Mouse (Mus musculus) neutrophil, adult 5-6 weeks (primary cell): ENCODE results near the gene Lmntd1. TPM values are rescaled to one million over a fixed set of nuclear protein-coding genes. Genes with fewer than 3 reads are reported as not detected.

Experiments used
- ATAC-seq: fragments of 151-379, 151-347 bp; 2 replicates; pipeline ENCODE4 v1.8.0; 2017; ENCODE audit warnings: mild to moderate bottlenecking, moderate TSS enrichment; ENCODE audit not compliant: insufficient number of reproducible peaks, poor library complexity, low FRiP score, severe bottlenecking; ENCODE audit errors: extremely low read depth
- total RNA-seq: library from RNA; stranded (forward); fragments of 200-1000 nt; gene quantifications from 2 replicates; pipeline ENCODE4 v1.2.3, GENCODE M21; 2017

Lmntd1 gene
- 0.35 TPM in 1 of 2 replicates, not detected in the other for total RNA-seq

GRCm38 (mm10) chr6:145614219-145614618 lies at the start of gene Lmntd1:
Lmntd1 (minus strand) TSS chr6:145614319.
- no peak for ATAC-seq

DNA sequence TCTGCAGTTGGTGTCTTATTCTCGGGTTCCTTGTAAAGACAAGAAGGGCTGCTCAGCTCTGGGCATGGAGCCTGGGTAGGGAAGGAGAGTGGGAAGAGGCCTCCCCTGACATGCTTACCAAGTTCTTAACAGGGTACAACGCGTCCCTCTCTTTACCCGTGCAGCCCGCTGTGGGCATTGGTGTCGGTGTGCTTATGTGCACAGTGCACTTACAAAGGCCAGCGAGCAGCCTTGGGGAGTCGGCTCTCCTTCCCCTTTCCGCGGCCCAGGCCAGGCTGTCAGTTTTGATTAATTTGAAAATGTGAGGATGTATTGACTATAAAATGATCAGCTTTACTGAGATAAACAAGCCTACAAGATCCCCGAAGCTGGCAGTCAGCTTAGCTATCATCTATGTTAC lies 46.8 kb upstream of the Lmntd1 start:
- no peak for ATAC-seq

GRCm38 (mm10) chr6:145659116-145659515 lies 45.0 kb upstream of the Lmntd1 start:
- ATAC-seq = no peak

- ATAC-seq = no peak
These were observed 42.8 kb upstream of the Lmntd1 start for GRCm38 (mm10) chr6:145656740-145657591.

DNA sequence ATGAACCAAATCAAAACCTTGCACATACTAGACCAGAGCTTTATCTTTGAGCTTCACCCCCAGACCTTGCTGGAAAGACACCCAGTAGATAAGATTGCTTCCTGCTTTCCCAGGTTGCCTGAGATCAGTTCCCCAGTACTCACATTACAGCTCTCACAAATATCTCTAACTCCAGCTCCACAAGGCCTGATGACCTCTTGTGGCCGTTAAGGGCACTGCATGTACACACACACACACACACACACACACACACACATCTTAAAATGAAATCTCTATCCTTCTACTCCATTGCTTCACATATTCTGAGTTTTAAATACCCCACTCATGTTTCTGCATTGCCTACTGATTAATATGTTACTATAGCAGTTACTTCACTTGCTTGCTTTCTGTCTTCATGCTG lies 41.6 kb upstream of the Lmntd1 start:
- ATAC-seq = no peak

DNA sequence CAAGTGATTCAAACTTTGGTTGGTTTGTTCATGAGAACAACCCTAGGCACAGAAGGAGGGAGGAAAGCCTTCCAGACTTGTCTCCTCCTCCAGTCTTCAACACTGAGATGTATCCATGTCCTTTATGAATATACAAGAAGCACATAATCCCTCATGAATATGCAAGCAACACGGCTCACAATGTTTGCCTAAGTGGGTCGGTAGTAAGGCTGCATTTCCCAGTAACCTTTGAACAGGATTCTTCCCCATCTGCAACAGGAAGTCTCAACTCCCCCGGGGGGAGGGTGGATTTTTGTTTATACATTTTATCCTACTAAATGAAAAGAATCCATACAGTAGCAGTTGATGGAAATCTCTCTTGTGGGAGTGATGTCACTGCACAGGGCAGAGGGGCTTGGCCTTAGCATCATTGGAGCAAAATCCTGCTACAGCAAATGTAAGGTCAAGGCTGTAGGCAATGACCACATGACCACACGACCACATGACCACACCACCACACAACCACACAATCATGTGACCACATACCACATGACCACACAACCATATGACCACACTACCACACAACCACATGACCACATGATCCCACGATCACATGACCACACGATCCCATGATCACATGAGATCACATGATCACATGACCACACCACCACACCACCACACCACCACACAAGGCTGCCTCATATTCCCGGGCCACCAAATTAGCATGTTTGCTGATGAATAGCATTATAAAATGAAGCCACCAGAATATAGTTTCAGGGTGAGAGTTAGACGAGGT lies 40.1 kb upstream of the Lmntd1 start:
- ATAC-seq = no peak

DNA sequence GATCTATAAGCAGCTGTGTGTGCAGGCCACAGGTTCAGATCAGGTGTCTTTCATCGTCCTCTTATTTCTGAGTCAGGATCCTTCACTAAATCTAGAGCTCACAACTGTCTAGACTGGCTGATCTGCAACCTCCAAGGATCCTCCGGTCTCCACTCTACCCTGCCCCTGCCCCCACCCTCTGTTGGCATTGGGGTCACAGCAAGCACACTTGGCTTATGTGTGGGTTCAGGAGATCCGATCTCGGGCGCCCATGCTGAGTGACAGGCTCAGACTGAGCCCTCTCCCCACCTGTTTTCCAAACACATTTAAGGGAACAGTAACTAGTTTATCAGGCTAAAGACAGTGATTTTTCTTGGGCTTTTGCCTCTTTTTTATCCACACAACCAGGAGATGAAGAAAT lies 39.5 kb upstream of the Lmntd1 start:
- no peak for ATAC-seq

DNA sequence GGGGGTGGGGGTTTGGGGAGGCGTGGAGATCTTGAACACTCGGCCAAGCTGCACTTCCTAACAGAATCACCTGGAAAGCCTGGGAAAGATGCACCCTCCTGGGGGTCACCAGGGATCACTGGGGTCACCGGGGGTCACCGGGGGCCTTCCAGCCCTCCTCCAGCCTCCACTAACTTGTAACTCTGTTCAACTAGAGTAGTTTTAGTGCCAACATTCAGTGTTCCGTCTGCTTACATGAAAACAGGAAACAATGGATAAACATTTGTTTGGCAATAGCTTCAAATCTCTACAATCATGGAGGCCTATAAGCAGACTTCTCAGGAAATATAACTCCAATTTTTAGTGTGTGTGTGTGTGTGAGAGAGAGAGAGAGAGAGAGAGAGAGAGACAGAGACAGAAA lies 38.9 kb upstream of the Lmntd1 start:
- ATAC-seq = no peak

GRCm38 (mm10) chr6:145651976-145652375 lies 37.9 kb upstream of the Lmntd1 start:
- no peak for ATAC-seq

DNA sequence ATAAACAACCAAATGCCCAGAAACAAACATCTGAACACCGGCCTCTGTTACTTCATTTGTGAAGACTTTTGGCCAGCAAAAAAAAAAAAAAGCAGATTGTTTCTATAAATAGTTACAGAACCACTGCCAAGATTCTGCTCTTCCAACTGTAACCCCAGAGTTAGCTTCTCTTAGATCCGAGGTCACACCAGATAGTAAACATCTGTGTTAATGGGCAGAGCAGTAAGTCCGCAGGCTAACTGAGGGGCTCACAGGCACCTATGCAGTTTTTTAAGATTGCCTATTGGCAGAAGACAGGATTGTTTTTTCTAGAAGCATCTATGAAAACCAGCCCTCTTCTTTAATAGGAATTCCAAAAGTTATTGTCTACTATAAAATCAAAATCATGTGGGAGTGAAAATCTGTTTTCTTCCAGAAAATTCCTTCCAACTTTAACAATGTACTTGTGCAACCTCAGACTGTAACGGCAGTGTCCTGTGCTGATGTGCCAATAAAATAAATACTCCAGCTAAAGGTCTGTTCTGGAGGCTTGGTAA lies 26.9 kb upstream of the Lmntd1 start:
- ATAC-seq = no peak

GRCm38 (mm10) chr6:145638248-145638647 lies 24.1 kb upstream of the Lmntd1 start:
- no peak for ATAC-seq

DNA sequence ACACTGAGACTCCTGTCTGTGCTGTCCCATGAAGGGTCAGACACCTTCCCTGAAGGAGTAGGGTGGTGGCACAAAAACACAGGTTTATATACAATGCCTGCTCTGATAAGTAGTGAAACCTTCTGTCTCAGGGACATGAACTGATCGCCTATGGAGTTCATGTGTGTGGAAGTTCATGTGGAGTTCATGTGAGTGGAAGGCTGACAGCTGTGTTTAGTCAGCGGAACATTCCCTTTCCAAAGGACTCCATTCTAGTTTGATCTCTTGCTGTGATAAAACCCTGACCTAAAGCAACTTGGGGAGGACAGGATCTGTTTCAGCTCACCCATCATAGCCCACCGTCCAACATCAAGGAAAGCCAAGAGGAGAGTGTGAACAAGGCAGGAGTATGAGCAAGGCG lies 22.6 kb upstream of the Lmntd1 start:
- no peak for ATAC-seq

DNA sequence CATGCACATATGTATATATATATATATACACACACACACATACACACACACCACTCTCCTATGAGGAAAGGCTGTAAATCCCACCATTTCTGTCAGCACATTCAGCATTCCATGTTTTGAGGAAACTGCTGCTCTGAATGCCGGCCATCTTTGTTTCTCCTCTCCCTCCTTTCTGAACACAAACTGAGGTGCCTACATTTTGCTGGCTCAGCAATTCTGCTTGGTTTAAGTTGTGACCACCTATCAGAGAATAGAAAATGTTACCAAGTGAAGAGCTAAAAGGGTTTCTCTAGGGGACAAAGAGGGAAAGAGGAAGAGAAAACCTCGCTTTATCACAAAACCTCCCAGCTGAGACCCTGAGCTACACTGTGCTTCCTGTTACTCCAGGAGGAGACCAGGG lies 20.3 kb upstream of the Lmntd1 start:
- ATAC-seq = no peak

DNA sequence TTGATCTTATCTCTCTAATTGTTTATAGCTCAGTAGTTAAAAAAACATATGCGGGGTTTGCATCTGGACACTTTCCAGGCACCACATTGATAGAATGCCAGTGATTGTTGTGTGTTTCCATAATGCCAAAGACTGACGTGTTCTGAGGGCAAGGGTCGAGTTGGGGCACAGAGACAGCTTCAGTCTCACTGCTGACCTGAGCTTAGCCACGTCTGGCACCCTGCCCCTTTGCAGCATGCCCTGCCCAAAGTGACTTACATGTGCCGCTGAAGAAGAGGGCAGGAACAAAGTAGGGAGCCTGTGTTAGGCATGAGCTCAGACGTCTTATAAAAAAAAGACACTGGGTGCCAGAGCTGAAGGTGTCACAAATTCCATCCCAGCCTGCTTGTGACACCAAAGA lies 16.1 kb upstream of the Lmntd1 start:
- no peak for ATAC-seq

DNA sequence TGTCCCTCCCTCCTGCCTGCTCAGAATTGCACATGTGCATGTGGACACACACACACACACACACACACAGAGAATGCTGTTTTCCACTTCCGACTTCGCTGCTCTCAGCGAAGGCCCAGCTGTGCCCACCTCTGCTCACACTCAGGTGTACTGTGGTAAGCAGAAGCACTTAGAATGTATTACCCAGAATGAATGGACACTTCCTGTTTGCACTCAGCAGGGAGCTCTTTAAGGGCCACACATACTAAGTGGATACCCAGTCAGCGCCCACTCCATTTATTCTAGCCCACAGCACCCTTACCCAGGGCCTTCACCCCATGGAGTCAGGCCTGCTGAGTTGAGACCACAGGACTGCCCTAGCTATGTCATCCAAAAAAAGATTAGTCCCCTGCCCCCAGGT lies 9.0 kb upstream of the Lmntd1 start:
- ATAC-seq = no peak

DNA sequence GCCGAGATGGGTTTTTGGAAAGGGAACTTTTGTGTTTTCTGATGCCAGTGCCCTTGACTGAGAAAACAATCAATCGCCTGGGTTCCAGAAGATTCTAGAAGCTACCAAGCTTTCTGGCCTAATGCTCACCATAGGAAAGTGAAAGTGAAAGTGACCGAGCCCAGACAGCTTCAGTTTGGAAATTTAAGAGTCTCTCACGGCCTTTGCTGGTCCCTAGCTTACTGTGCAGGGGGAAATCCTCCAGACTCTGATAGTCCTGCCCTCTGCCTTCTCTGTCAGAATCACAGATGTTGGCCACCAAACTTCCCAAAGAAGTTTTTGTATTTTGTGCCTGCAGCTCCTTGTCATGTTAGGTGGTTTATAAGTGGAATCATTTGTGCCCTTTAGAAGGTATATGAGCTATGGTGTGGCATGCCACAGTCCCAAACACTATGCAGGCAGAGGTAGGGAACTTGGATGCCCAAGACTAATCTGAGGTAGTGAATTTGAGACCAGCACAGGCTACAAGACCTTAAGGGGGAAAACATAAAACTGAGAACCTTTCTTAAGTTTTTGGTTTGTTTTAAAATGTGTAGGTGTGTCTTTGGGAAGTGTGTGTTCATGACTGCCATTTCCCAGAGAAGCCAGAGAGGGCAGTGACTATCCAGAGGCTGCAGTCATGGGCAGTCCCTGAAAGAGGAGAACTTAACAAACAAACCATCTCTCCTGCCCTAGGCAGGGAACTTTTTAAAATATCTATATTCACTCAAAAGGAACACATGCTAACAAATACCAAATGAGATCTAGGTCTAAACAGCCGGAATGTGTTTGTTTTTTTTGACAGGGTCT lies 2.5 kb upstream of the Lmntd1 start:
- no peak for ATAC-seq

- no peak for ATAC-seq
These were observed 1.6 kb upstream of the Lmntd1 start, which contains the start of gene Tuba3b for GRCm38 (mm10) chr6:145615666-145616210. Tuba3b (plus strand) TSS chr6:145615757.

- ATAC-seq = no peak
These were observed 1.5 kb downstream of the Lmntd1 start for GRCm38 (mm10) chr6:145612611-145613010.

DNA sequence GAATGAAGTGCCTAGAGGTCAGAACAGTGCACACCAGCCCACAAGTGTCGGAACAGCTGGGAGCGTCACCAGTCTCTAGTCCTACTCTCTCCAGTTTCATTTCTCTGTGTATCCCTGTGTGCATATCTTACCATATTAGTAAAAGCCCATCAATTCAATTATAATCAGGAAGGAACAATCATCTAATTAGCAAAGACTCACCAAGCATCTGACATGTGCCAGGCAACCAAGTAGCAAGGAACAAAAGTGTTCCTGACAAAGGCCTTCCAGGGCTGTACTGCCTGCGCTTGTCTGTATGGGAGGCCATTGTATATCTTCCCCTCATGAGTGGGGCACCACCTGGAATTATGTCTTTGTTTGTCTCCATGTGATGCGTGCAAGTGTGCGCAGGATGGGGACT lies 3.2 kb downstream of the Lmntd1 start:
- ATAC-seq = no peak
